Mouse (Mus musculus): ENCODE measurements around the gene Kmt2e. TPM values are rescaled to one million over a fixed set of nuclear protein-coding genes. Genes with fewer than 3 reads are reported as not detected.

Gene Kmt2e
- total and polyA plus RNA-seq, 3 experiments = 16.2 to 75.6 (median 29.3) TPM

DNA sequence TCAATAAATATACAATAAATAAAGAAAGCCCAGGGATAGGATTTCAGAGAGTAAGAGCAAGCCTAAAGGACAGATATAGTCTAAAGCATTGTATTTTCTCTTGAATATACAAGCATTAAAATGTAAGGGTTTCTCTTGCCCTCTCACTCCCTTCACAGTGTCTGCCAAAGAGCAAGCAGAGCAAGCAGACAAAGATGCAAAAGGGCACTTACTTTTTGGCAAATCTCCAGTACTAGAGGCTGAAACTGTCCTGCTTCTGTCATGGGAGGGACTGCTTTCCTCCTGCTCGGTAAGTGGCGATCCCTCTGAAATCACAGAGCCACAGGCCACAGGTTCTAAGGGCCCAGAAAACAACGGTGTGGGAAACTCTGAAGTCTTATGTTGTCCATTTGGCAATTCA is 89.7 kb downstream of the Kmt2e start:
- Histone ChIP-seq H3K9me3 (replicated peaks; ENCODE audit: insufficient read depth, low read length) (no peaks in the 10 kb centered on the region), H3K36me3 (ENCODE audit: control insufficient read depth in 1 of 2, insufficient read depth in 2 of 2, low read length in 2 of 2) (peaks cover 2 to 8% of the 10 kb centered on the region in 2 experiments; a peak in 3 of 4 replicates), H3K4me3 (ENCODE audit: control insufficient read depth in 1 of 2, insufficient read depth in 1 of 2, low read depth in 2 of 2, low read length in 2 of 2) (no peak overlapping the region), H3K79me2 (ENCODE audit: control insufficient read depth, insufficient read depth, low read length, poor library complexity) (no peaks in the 10 kb centered on the region), H3K27ac (ENCODE audit: control insufficient read depth, low read depth, low read length) (no peak overlapping the region), H3K9ac (ENCODE audit: control insufficient read depth, low read depth, low read length, poor library complexity, severe bottlenecking) (no peak overlapping the region), H3K4me1 (ENCODE audit: control insufficient read depth in 1 of 2, insufficient read depth in 2 of 2, low read length in 2 of 2) (peaks cover 2 to 8% of the 10 kb centered on the region in 2 experiments), H3K27me3 (ENCODE audit: control insufficient read depth in 1 of 2, insufficient read depth in 2 of 2, low read length in 2 of 2) (no peaks in the 10 kb centered on the region)
- DNase-seq (ENCODE audit: low read depth, low spot score) = no peak
- TF ChIP-seq UBTF (IDR thresholded peaks at IDR 0.05; ENCODE audit: borderline replicate concordance, insufficient read depth, low read depth, low read length) = no peak
- TF ChIP-seq USF1 (IDR thresholded peaks at IDR 0.05; ENCODE audit: low read depth, low read length) = no peak
- TF ChIP-seq GABPA (IDR thresholded peaks at IDR 0.05; ENCODE audit: low read depth, low read length) = no peak
- no peak for TF ChIP-seq TBP (IDR thresholded peaks at IDR 0.05; ENCODE audit: low read depth, low read length)
- no peak for TF ChIP-seq TCF12 (IDR thresholded peaks at IDR 0.05; ENCODE audit: low read depth, low read length)
- TF ChIP-seq CHD1 (IDR thresholded peaks at IDR 0.05; ENCODE audit: low read depth, low read length) = no peak
- no peak for TF ChIP-seq ETS1 (IDR thresholded peaks at IDR 0.05; ENCODE audit: low read depth, low read length)
- TF ChIP-seq MAZ (IDR thresholded peaks at IDR 0.05; ENCODE audit: low read depth, low read length) = no peak
- no peak for TF ChIP-seq TAL1 (IDR thresholded peaks at IDR 0.05; ENCODE audit: low read length)
- TF ChIP-seq SMC3 (IDR thresholded peaks at IDR 0.05; ENCODE audit: low read depth, low read length) = no peak
- no peak for TF ChIP-seq USF2 (IDR thresholded peaks at IDR 0.05; ENCODE audit: borderline replicate concordance in 1 of 2, insufficient read depth in 1 of 2, low read depth in 1 of 2, low read length in 2 of 2)
- no peak for TF ChIP-seq GATA1 (IDR thresholded peaks at IDR 0.05; ENCODE audit: low read depth, low read length)
- no peak for TF ChIP-seq CHD2 (IDR thresholded peaks at IDR 0.05; ENCODE audit: low read length)

DNA sequence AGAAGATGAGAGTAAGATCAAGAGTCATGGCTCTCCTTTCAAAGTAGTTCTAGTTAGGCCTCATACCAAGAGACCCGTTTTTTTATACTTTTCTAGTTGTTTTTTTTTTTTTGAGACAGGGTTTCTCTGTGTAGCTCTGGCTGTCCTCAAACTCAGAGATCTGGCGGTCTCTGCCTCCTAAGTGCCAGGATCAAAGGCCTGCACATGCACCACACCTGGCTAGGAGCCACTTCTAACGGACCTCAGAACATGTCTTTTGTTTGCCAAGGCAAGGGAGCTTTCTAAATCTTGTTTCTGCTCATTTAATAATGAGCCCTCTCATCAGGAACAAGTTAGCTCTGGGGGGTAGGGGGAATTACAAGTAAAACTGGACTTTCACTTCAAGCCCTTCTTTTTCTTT is 90.4 kb downstream of the Kmt2e start:
- Histone ChIP-seq H3K4me1 (ENCODE audit: control insufficient read depth in 1 of 2, insufficient read depth in 2 of 2, low read length in 2 of 2) (peaks cover 0 to 1% of the 10 kb centered on the region in 2 experiments; a peak in 1 of 4 replicates), H3K36me3 (ENCODE audit: control insufficient read depth in 1 of 2, insufficient read depth in 2 of 2, low read length in 2 of 2) (peaks cover 1 to 2% of the 10 kb centered on the region in 2 experiments; a peak in 3 of 4 replicates), H3K27me3 (ENCODE audit: control insufficient read depth in 1 of 2, insufficient read depth in 2 of 2, low read length in 2 of 2) (no peaks in the 10 kb centered on the region), H3K9me3 (replicated peaks; ENCODE audit: insufficient read depth, low read length) (no peaks in the 10 kb centered on the region), H3K4me3 (ENCODE audit: control insufficient read depth in 1 of 2, insufficient read depth in 1 of 2, low read depth in 2 of 2, low read length in 2 of 2) (no peak overlapping the region), H3K27ac (ENCODE audit: control insufficient read depth, low read depth, low read length) (no peak overlapping the region), H3K79me2 (ENCODE audit: control insufficient read depth, insufficient read depth, low read length, poor library complexity) (no peaks in the 10 kb centered on the region), H3K9ac (ENCODE audit: control insufficient read depth, low read depth, low read length, poor library complexity, severe bottlenecking) (no peak overlapping the region)
- no peak for DNase-seq (ENCODE audit: low read depth, low spot score)
- TF ChIP-seq GABPA (IDR thresholded peaks at IDR 0.05; ENCODE audit: low read depth, low read length) (no peak), ZC3H11A (IDR thresholded peaks at IDR 0.05; ENCODE audit: low read depth, low read length) (no peak), SMC3 (IDR thresholded peaks at IDR 0.05; ENCODE audit: low read depth, low read length) (no peak)

DNA sequence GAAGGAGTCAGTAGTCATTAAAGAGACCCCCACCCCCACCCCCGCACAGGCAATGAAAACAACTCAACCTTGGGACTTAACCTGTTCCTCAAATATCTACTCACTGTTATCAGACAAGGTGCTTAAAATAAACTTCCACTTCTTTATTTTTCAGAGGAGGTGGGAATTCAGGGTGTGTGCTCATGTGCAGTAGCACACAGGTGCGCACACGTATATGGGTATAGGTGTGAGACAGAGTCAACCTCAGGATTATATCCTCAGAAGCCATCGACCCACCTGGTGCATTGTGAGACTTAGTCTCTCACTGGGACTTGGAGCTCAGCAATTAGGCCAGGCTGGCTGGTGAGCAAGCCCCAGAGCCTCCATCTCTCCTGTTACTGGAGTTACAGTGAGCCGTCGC is 96.9 kb downstream of the Kmt2e start:
- DNase-seq (ENCODE audit: low read depth, low spot score) = no peak
- no peaks in the 10 kb centered on the region; a peak in 2 of 4 replicates for H3K36me3 ChIP-seq (ENCODE audit: control insufficient read depth in 1 of 2, insufficient read depth in 2 of 2, low read length in 2 of 2)
- no peaks in the 10 kb centered on the region for H3K9me3 ChIP-seq (replicated peaks; ENCODE audit: insufficient read depth, low read length)
- H3K4me3 ChIP-seq (ENCODE audit: control insufficient read depth in 1 of 2, insufficient read depth in 1 of 2, low read depth in 2 of 2, low read length in 2 of 2) = no peak overlapping the region
- H3K79me2 ChIP-seq (ENCODE audit: control insufficient read depth, insufficient read depth, low read length, poor library complexity) = no peaks in the 10 kb centered on the region
- H3K9ac ChIP-seq (ENCODE audit: control insufficient read depth, low read depth, low read length, poor library complexity, severe bottlenecking) = no peak overlapping the region
- no peak overlapping the region for H3K27ac ChIP-seq (ENCODE audit: control insufficient read depth, low read depth, low read length)
- H3K4me1 ChIP-seq (ENCODE audit: control insufficient read depth in 1 of 2, insufficient read depth in 2 of 2, low read length in 2 of 2) = no peaks in the 10 kb centered on the region; a peak in 1 of 4 replicates
- no peaks in the 10 kb centered on the region for H3K27me3 ChIP-seq (ENCODE audit: control insufficient read depth in 1 of 2, insufficient read depth in 2 of 2, low read length in 2 of 2)
- TF ChIP-seq CTCF (IDR thresholded peaks at IDR 0.05 in 2 of 3, conservative IDR thresholded peaks at IDR 0.05 in 1 of 3; ENCODE audit: control insufficient read depth in 1 of 3, insufficient read depth in 1 of 3, low read depth in 2 of 3, low read length in 3 of 3, poor library complexity in 1 of 3, severe bottlenecking in 1 of 3) (no peak), USF2 (IDR thresholded peaks at IDR 0.05; ENCODE audit: borderline replicate concordance in 1 of 2, insufficient read depth in 1 of 2, low read depth in 1 of 2, low read length in 2 of 2) (no peak), ZC3H11A (IDR thresholded peaks at IDR 0.05; ENCODE audit: low read depth, low read length) (no peak), E2F4 (IDR thresholded peaks at IDR 0.05; ENCODE audit: borderline replicate concordance, low read depth, low read length) (no peak), UBTF (IDR thresholded peaks at IDR 0.05; ENCODE audit: borderline replicate concordance, insufficient read depth, low read depth, low read length) (no peak), HCFC1 (IDR thresholded peaks at IDR 0.05; ENCODE audit: low read depth, low read length) (no peak), NRF1 (IDR thresholded peaks at IDR 0.05; ENCODE audit: insufficient read depth, low read depth, low read length, poor library complexity, severe bottlenecking) (no peak), ELF1 (IDR thresholded peaks at IDR 0.05; ENCODE audit: low read depth, low read length) (no peak), SIN3A (IDR thresholded peaks at IDR 0.05; ENCODE audit: low read length) (no peak), KAT2A (conservative IDR thresholded peaks at IDR 0.05; ENCODE audit: low read depth, low read length) (no peak), MXI1 (IDR thresholded peaks at IDR 0.05; ENCODE audit: low read depth, low read length) (no peak), MAX (IDR thresholded peaks at IDR 0.05; ENCODE audit: low read length) (no peak), POLR2AphosphoS2 (IDR thresholded peaks at IDR 0.05; ENCODE audit: low read length) (no peak), ETS1 (IDR thresholded peaks at IDR 0.05; ENCODE audit: low read depth, low read length) (no peak), TBP (IDR thresholded peaks at IDR 0.05; ENCODE audit: low read depth, low read length) (no peak), GATA1 (IDR thresholded peaks at IDR 0.05; ENCODE audit: low read depth, low read length) (no peak), RAD21 (IDR thresholded peaks at IDR 0.05; ENCODE audit: low read depth, low read length) (no peak), CHD1 (IDR thresholded peaks at IDR 0.05; ENCODE audit: low read depth, low read length) (no peak)
